ENCODE assay signal across 13 mouse cellular contexts in genomic region chr7:141269273-141269545, GRCm38 (mm10). TPM values are rescaled to one million over a fixed set of nuclear protein-coding genes. Genes with fewer than 3 reads are reported as not detected.
DNase-seq lines count a peak whose midpoint lies in the region; ATAC-seq and TF ChIP-seq lines count a peak whose summit lies in the region.
"Had no signal": no experiment of that assay in that cellular context is flagged by ENCODE, and none has a peak within 500 bp of the region (broad histone marks: within the 10 kb centered on the region; RNA-seq: fewer than 3 reads in every experiment).

No protein-coding gene starts in this region.

- no peak for TF ChIP-seq CTCF in stomach, postnatal 0 days (IDR thresholded peaks at IDR 0.05; ENCODE audit: low read depth)

- TF ChIP-seq EP300 in stomach, postnatal 0 days (optimal IDR thresholded peaks at IDR 0.05): no peak

- no peak overlapping the region for H3K27ac ChIP-seq in heart, embryonic 13.5 days (replicated peaks)
- H3K27ac ChIP-seq in stomach, embryonic 15.5 days: no peak overlapping the region
- H3K27ac ChIP-seq in stomach, postnatal 0 days (replicated peaks): no peak overlapping the region
- no peak overlapping the region for H3K27ac ChIP-seq in limb, embryonic 15.5 days
- no peak overlapping the region for H3K27ac ChIP-seq in hindbrain, embryonic 16.5 days (ENCODE audit: low read depth, low read length)
- H3K27ac ChIP-seq: forebrain, embryonic 10.5 days had no signal

- H3K4me3 ChIP-seq in heart, embryonic 13.5 days: peak overlapping the region; percentile 22
- no peak overlapping the region for H3K4me3 ChIP-seq in stomach, embryonic 15.5 days (replicated peaks)
- H3K4me3 ChIP-seq in stomach, postnatal 0 days (ENCODE audit: low read depth, low read length): no peak overlapping the region
- H3K4me3 ChIP-seq in limb, embryonic 15.5 days: no peak overlapping the region
- H3K4me3 ChIP-seq in hindbrain, embryonic 16.5 days (ENCODE audit: low read length): no peak overlapping the region
- H3K4me3 ChIP-seq: forebrain, embryonic 10.5 days had no signal

- peaks cover 15% of the 10 kb centered on the region; the same call in 1 of the 2 replicates for H3K27me3 ChIP-seq in heart, embryonic 13.5 days (replicated peaks)
- H3K27me3 ChIP-seq in stomach, embryonic 15.5 days (replicated peaks): no peaks in the 10 kb centered on the region
- no peaks in the 10 kb centered on the region for H3K27me3 ChIP-seq in stomach, postnatal 0 days (ENCODE audit: control insufficient read depth, insufficient read depth, low read length)
- H3K27me3 ChIP-seq in limb, embryonic 15.5 days: no peaks in the 10 kb centered on the region
- no peaks in the 10 kb centered on the region; the same call in 1 of the 2 replicates for H3K27me3 ChIP-seq in hindbrain, embryonic 16.5 days (replicated peaks; ENCODE audit: control insufficient read depth, insufficient read depth, low read length)
- H3K27me3 ChIP-seq: CH12.LX had no signal

- no peaks in the 10 kb centered on the region for H3K9me3 ChIP-seq in heart, embryonic 13.5 days
- no peaks in the 10 kb centered on the region for H3K9me3 ChIP-seq in stomach, embryonic 15.5 days
- no peaks in the 10 kb centered on the region for H3K9me3 ChIP-seq in stomach, postnatal 0 days (ENCODE audit: control insufficient read depth, low read length)
- no peaks in the 10 kb centered on the region for H3K9me3 ChIP-seq in limb, embryonic 15.5 days
- no peaks in the 10 kb centered on the region for H3K9me3 ChIP-seq in hindbrain, embryonic 16.5 days (ENCODE audit: control insufficient read depth, low read length)
- H3K9me3 ChIP-seq: forebrain, embryonic 10.5 days had no signal

- 0 out of 2 replicates have a peak overlapping the region, but pooled peaks have one; percentile 5 for H3K9ac ChIP-seq in heart, embryonic 13.5 days
- no peak overlapping the region for H3K9ac ChIP-seq in stomach, embryonic 15.5 days
- H3K9ac ChIP-seq in stomach, postnatal 0 days (ENCODE audit: low read length): no peak overlapping the region
- no peak overlapping the region for H3K9ac ChIP-seq in limb, embryonic 15.5 days
- H3K9ac ChIP-seq in hindbrain, embryonic 16.5 days (ENCODE audit: low read depth, low read length): no peak overlapping the region

- H3K4me1 ChIP-seq in heart, embryonic 13.5 days: peaks cover 20% of the 10 kb centered on the region
- H3K4me1 ChIP-seq in stomach, embryonic 15.5 days: peaks cover 9% of the 10 kb centered on the region
- H3K4me1 ChIP-seq in stomach, postnatal 0 days (replicated peaks; ENCODE audit: control insufficient read depth, insufficient read depth): no peaks in the 10 kb centered on the region
- H3K4me1 ChIP-seq in limb, embryonic 15.5 days: peaks cover 18% of the 10 kb centered on the region
- peaks cover 3% of the 10 kb centered on the region; the same call in 1 of the 2 replicates for H3K4me1 ChIP-seq in hindbrain, embryonic 16.5 days (ENCODE audit: control insufficient read depth, insufficient read depth, low read depth, low read length)

- peak overlapping the region; percentile 47 for H3K4me2 ChIP-seq in heart, embryonic 13.5 days
- H3K4me2 ChIP-seq in stomach, embryonic 15.5 days: 0 out of 2 replicates have a peak overlapping the region, but pooled peaks have one; percentile 1
- no peak overlapping the region for H3K4me2 ChIP-seq in stomach, postnatal 0 days (replicated peaks; ENCODE audit: low read depth)
- 0 out of 2 replicates have a peak overlapping the region, but pooled peaks have one; percentile 0 for H3K4me2 ChIP-seq in limb, embryonic 15.5 days
- no peak overlapping the region for H3K4me2 ChIP-seq in hindbrain, embryonic 16.5 days (ENCODE audit: low read length)

- 61% methylated on average over 14 of the region's 14 CpGs for WGBS in heart, embryonic 13.5 days
- 80% methylated on average over 14 of the region's 14 CpGs for WGBS in stomach, embryonic 15.5 days
- 80% methylated on average over 14 of the region's 14 CpGs for WGBS in stomach, postnatal 0 days
- 76% methylated on average over 14 of the region's 14 CpGs for WGBS in limb, embryonic 15.5 days
- 86% methylated on average over 14 of the region's 14 CpGs for WGBS in hindbrain, embryonic 16.5 days

- H3K36me3 ChIP-seq in heart, embryonic 13.5 days: peaks cover 3% of the 10 kb centered on the region
- peaks cover 4% of the 10 kb centered on the region; the same call in 1 of the 2 replicates for H3K36me3 ChIP-seq in stomach, embryonic 15.5 days
- no peaks in the 10 kb centered on the region for H3K36me3 ChIP-seq in stomach, postnatal 0 days (ENCODE audit: control insufficient read depth, insufficient read depth, low read length)
- no peaks in the 10 kb centered on the region for H3K36me3 ChIP-seq in limb, embryonic 15.5 days
- no peaks in the 10 kb centered on the region for H3K36me3 ChIP-seq in hindbrain, embryonic 16.5 days (ENCODE audit: control insufficient read depth, insufficient read depth, low read length)

- ATAC-seq in heart, embryonic 13.5 days (ENCODE audit: extremely low read depth, insufficient number of reproducible peaks, low FRiP score, low TSS enrichment): no peak
- no peak for ATAC-seq in stomach, embryonic 15.5 days (ENCODE audit: insufficient read depth, low FRiP score, low read depth)
- no peak for ATAC-seq in stomach, postnatal 0 days (ENCODE audit: low FRiP score, low TSS enrichment)
- no peak for ATAC-seq in limb, embryonic 15.5 days (ENCODE audit: insufficient number of reproducible peaks, low FRiP score, low TSS enrichment, low read depth)
- ATAC-seq in frontal cortex, adult (ENCODE audit: low TSS enrichment): no peak
- no peak for ATAC-seq in hindbrain, embryonic 16.5 days

- DNase-seq in heart, postnatal 36 days: no peak
- no peak for DNase-seq in stomach, postnatal 0 days (ENCODE audit: low spot score)
- DNase-seq: kidney, postnatal 36 days; right cerebral cortex, postnatal 25 days had no signal

- intact Hi-C loops in heart, postnatal 36 days (cut with DNase I): no loop called here

RNA-seq across cellular contexts. Expression of gene Irf7, which starts 2.9 kb away (rescaled TPM):
- polyA plus RNA-seq in heart, embryonic 13.5 days (2015; fragmentation: Nextera tagmentation; extraction: Ambion mirVana): 3.4 and 4.2 TPM in 2 replicates
- total RNA-seq in heart, postnatal 36 days (2021): 1 to 10 TPM; 4.1 to 8.6 TPM
- 4.6 and 5.7 TPM in 2 replicates for polyA plus RNA-seq in stomach, embryonic 15.5 days (2015; fragmentation: Nextera tagmentation; extraction: Ambion mirVana)
- polyA plus RNA-seq in stomach, postnatal 0 days (2015; fragmentation: Nextera tagmentation; extraction: Ambion mirVana): 11.3 and 12.2 TPM in 2 replicates
- polyA plus RNA-seq in limb, embryonic 15.5 days (2015; fragmentation: Nextera tagmentation; extraction: Ambion mirVana): 3.1 and 3.4 TPM in 2 replicates
- 1.8 and 2.0 TPM in 2 replicates for polyA plus RNA-seq in hindbrain, embryonic 16.5 days (2015; fragmentation: Nextera tagmentation; extraction: Ambion mirVana)

RNA-seq across cellular contexts. Expression of gene Cdhr5, which starts 7.4 kb away (rescaled TPM):
- not detected in 2 replicates for polyA plus RNA-seq in heart, embryonic 13.5 days (2015; fragmentation: Nextera tagmentation; extraction: Ambion mirVana)
- not detected for total RNA-seq in heart, postnatal 36 days (2021)
- polyA plus RNA-seq in stomach, embryonic 15.5 days (2015; fragmentation: Nextera tagmentation; extraction: Ambion mirVana): 14.5 and 18.4 TPM in 2 replicates
- 1.2 and 2.0 TPM in 2 replicates for polyA plus RNA-seq in stomach, postnatal 0 days (2015; fragmentation: Nextera tagmentation; extraction: Ambion mirVana)
- 0.19 and 0.29 TPM in 2 replicates for polyA plus RNA-seq in limb, embryonic 15.5 days (2015; fragmentation: Nextera tagmentation; extraction: Ambion mirVana)
- 0.29 TPM in 1 of 2 replicates, not detected in the other for polyA plus RNA-seq in hindbrain, embryonic 16.5 days (2015; fragmentation: Nextera tagmentation; extraction: Ambion mirVana)
- total RNA-seq: gastrocnemius, adult 18-20 months had no signal
- polyA plus RNA-seq: cortical plate, adult 2 months; forebrain, embryonic 10.5 days had no signal

RNA-seq across cellular contexts. Expression of gene Sct, which starts 9.7 kb away (rescaled TPM):
- polyA plus RNA-seq in heart, embryonic 13.5 days (2015; fragmentation: Nextera tagmentation; extraction: Ambion mirVana): 0.88 and 1.5 TPM in 2 replicates
- total RNA-seq in heart, postnatal 36 days (2021): not detected
- 44.2 and 48.8 TPM in 2 replicates for polyA plus RNA-seq in stomach, embryonic 15.5 days (2015; fragmentation: Nextera tagmentation; extraction: Ambion mirVana)
- polyA plus RNA-seq in stomach, postnatal 0 days (2015; fragmentation: Nextera tagmentation; extraction: Ambion mirVana): 2.2 and 2.4 TPM in 2 replicates
- polyA plus RNA-seq in limb, embryonic 15.5 days (2015; fragmentation: Nextera tagmentation; extraction: Ambion mirVana): 11.3 and 16.5 TPM in 2 replicates
- polyA plus RNA-seq in hindbrain, embryonic 16.5 days (2015; fragmentation: Nextera tagmentation; extraction: Ambion mirVana): 3.5 and 6.1 TPM in 2 replicates
- total RNA-seq: CH12.LX; gastrocnemius, adult 18-20 months had no signal

RNA-seq across cellular contexts. Expression of gene Drd4, which starts 22.6 kb away (rescaled TPM):
- polyA plus RNA-seq in heart, embryonic 13.5 days (2015; fragmentation: Nextera tagmentation; extraction: Ambion mirVana): 0.05 TPM in 1 of 2 replicates, not detected in the other
- total RNA-seq in heart, postnatal 36 days (2021): not detected
- 0.19 and 0.28 TPM in 2 replicates for polyA plus RNA-seq in stomach, embryonic 15.5 days (2015; fragmentation: Nextera tagmentation; extraction: Ambion mirVana)
- 0.06 and 0.16 TPM in 2 replicates for polyA plus RNA-seq in stomach, postnatal 0 days (2015; fragmentation: Nextera tagmentation; extraction: Ambion mirVana)
- 1.5 TPM in 2 replicates for polyA plus RNA-seq in limb, embryonic 15.5 days (2015; fragmentation: Nextera tagmentation; extraction: Ambion mirVana)
- polyA plus RNA-seq in hindbrain, embryonic 16.5 days (2015; fragmentation: Nextera tagmentation; extraction: Ambion mirVana): 0.64 and 1.00 TPM in 2 replicates
- total RNA-seq: CH12.LX; gastrocnemius, adult 18-20 months had no signal

RNA-seq across cellular contexts. Expression of gene Phrf1, which starts 40.6 kb away (rescaled TPM):
- polyA plus RNA-seq in heart, embryonic 13.5 days (2015; fragmentation: Nextera tagmentation; extraction: Ambion mirVana): 43.5 and 46.2 TPM in 2 replicates
- total RNA-seq in heart, postnatal 36 days (2021): 10 to 100 TPM; 31.9 to 36.5 TPM
- polyA plus RNA-seq in stomach, embryonic 15.5 days (2015; fragmentation: Nextera tagmentation; extraction: Ambion mirVana): 58.8 and 63.4 TPM in 2 replicates
- 19.1 and 19.9 TPM in 2 replicates for polyA plus RNA-seq in stomach, postnatal 0 days (2015; fragmentation: Nextera tagmentation; extraction: Ambion mirVana)
- polyA plus RNA-seq in limb, embryonic 15.5 days (2015; fragmentation: Nextera tagmentation; extraction: Ambion mirVana): 64.3 and 68.9 TPM in 2 replicates
- 57.1 and 67.4 TPM in 2 replicates for polyA plus RNA-seq in hindbrain, embryonic 16.5 days (2015; fragmentation: Nextera tagmentation; extraction: Ambion mirVana)

Comparison
In these comparisons a context has a peak if more than half of its experiments do, and no peak if none do; other contexts are left out.
1. H3K4me2 ChIP-seq: peak in heart, embryonic 13.5 days (single experiment), stomach, embryonic 15.5 days (single experiment) and limb, embryonic 15.5 days (single experiment); none in stomach, postnatal 0 days (single experiment) and hindbrain, embryonic 16.5 days (single experiment).